Mouse (Mus musculus) CH12.LX (cell line): ENCODE measurements at regions not wholly inside any gene's neighbourhood (a gene's known extent, or its start where the extent isn't known, plus 50 kb on each side); places are given as distances from the start of the nearest gene placed in this dataset.

ENCODE experiments used
- BHLHE40 ChIP-seq: IDR thresholded peaks from 2 replicates; pipeline ENCODE4 v1.6.1; 2011; ENCODE audit warnings: mild to moderate bottlenecking, low read depth, low read length, improper control_type of control experiment
- CTCF ChIP-seq, 2 experiments: IDR thresholded peaks in 1 of 2; conservative IDR thresholded peaks in 1 of 2; 2 replicates each; pipeline ENCODE4 v1.5.1; 2011 to 2012; ENCODE audit warnings: low read depth in 2 of 2, low read length in 2 of 2, improper control_type of control experiment in 1 of 2, inconsistent platforms in 1 of 2, mild to moderate bottlenecking in 1 of 2, moderate library complexity in 1 of 2
- KAT2A ChIP-seq: IDR thresholded peaks from 2 replicates; pipeline ENCODE4 v1.6.1; 2012; ENCODE audit warnings: low read length, improper control_type of control experiment, inconsistent platforms; ENCODE audit not compliant: insufficient replicate concordance
- NELFE ChIP-seq: IDR thresholded peaks from 2 replicates; pipeline ENCODE4 v1.6.1; 2011; ENCODE audit warnings: low read depth, low read length, improper control_type of control experiment
- RCOR1 ChIP-seq: conservative IDR thresholded peaks from 2 replicates; pipeline ENCODE4 v1.6.1; 2012; ENCODE audit warnings: low read depth, mild to moderate bottlenecking, inconsistent platforms, low read length, improper control_type of control experiment
- USF2 ChIP-seq: conservative IDR thresholded peaks from 2 replicates; pipeline ENCODE4 v1.6.1; 2011; ENCODE audit warnings: low read depth, low read length, improper control_type of control experiment
- ZNF384 ChIP-seq: IDR thresholded peaks from 2 replicates; pipeline ENCODE4 v1.6.1; 2012; ENCODE audit warnings: low read depth, low read length, improper control_type of control experiment, inconsistent platforms

GRCm38 (mm10) chr5:75346836-75347773 is 195.0 kb downstream of the Pdgfra start:
- TF ChIP-seq KAT2A = no peak
- no peak for TF ChIP-seq USF2
- TF ChIP-seq RCOR1 = no peak
- TF ChIP-seq BHLHE40 = no peak
- TF ChIP-seq CTCF (conservative IDR thresholded peaks at IDR 0.05 in 1 of 2, IDR thresholded peaks at IDR 0.05 in 1 of 2; ENCODE audit: low read depth in 2 of 2, low read length in 2 of 2) = no peak
- TF ChIP-seq NELFE = no peak
- TF ChIP-seq ZNF384 = no peak
